Mouse (Mus musculus) liver (tissue): ENCODE measurements around the gene Acp5.

Experiments used
- DNase-seq: peaks from one replicate; pipeline ENCODE4 v3.0.0-alpha.2; 2020; ENCODE audit warnings: mixed read lengths

Gene Acp5

GRCm38 (mm10) chr9:22139746-22140145 lies 4.2 kb upstream of the Acp5 start:
- no peak for DNase-seq

- peak; percentile 72 for DNase-seq
Observed at GRCm38 (mm10) chr9:22138480-22138879, 3.0 kb upstream of the Acp5 start.

DNA sequence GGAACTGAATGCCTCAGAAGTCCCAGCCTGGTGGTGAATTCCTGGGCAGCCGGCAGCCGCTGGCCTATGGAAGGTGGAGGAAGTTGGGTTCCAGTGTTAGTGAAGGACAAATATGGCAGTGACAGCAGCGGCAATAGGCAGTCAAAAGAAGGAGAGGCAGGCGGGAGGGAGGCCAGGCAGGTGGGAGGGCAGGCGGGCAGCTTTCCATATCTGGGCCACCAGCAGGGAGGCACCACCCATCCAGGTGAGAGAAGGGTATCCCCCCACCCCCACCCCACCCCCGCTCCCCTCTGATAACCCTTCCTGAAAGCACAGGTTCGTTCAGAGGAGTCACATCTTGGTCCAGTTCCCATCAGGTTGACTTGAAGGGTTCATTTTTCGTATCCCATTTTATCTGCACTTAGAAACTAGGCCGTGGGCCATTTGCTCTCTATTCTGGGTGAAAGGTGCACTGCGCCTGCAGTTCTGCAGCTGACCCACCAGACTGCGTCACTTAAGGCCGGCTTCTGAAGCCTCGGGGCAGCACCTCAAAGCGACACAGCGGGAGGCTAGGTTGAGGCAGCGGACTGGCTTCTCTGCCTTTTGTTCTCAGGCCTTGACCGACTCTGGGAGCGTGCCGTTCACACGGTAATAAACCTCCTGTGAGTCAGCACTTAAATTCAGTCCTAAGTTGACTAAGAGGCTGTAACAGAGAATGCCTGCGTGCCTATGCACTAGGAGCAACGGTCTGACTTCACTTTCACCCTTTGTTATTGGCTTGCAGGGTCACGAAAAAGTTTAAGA lies 1.4 kb upstream of the Acp5 start:
- DNase-seq: peak; percentile 82

DNA sequence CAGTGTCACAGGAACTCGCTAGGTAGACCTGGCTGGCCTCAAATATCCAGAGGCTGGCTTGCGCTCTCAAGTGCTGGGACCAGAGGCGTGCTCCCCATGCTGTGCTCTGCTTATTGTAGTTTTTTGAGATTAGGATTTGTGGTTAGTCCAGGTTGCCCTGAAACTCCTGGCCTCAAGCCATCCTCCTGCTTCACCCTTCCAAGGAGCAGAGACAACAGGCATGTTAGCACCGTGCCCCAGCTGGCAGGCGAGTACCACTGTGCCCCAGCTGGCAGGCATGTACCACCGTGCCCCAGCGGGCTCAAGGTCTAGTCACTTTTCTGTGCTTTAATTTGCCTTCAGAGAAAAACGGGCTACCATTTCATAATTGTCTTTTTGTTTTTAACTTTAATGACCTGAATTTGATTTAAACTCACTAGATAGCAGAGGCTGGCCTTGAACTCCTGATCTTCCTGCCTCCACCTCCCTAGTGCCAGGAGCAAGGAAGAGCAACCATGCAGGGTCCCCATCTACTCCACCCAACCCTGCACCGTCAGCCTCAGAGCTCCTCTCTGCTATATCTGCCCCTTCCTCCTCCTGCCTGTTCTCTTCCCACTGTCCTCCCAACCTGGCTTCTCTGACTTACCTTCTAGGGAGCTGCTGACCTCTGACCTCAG lies 395 bp downstream of the Acp5 start:
- no peak for DNase-seq

DNA sequence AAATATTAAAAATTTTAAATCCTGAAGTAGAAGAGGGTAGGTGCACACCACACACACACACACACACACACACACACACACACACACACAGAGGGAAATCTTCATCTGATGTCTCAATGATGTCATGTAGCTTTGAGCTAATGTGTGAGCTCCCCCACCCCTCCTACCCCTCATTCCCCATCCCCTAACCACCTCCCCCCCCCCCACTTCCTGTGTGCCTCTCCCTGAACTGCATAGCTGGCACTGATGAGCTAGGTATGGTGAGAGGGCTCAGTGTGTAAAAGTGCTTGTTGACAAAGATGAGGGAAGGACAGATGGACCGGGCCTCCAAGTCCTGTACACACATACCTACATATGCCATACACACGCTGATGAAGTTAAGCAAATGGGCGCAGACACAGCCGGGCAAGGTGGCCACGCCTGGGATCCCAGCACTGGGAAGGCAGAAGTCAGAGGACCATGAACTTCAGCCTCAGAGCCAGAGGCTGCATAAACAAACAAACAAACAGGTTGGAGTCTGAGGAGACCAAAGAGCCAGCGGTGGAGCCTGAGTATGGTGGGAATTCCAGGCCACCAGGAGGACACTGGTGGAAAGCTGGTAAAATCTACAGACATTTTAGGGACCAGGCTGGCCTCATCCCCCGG lies 1.1 kb downstream of the Acp5 start:
- peak; percentile 60 for DNase-seq

- peak; percentile 52 for DNase-seq
Observed at GRCm38 (mm10) chr9:22132220-22132619, 3.3 kb downstream of the Acp5 start.

- peak; percentile 82 for DNase-seq
Observed at GRCm38 (mm10) chr9:22131226-22131981, 4.1 kb downstream of the Acp5 start.

GRCm38 (mm10) chr9:22125246-22126027 lies 10.1 kb downstream of the Acp5 start:
- DNase-seq: no peak

DNA sequence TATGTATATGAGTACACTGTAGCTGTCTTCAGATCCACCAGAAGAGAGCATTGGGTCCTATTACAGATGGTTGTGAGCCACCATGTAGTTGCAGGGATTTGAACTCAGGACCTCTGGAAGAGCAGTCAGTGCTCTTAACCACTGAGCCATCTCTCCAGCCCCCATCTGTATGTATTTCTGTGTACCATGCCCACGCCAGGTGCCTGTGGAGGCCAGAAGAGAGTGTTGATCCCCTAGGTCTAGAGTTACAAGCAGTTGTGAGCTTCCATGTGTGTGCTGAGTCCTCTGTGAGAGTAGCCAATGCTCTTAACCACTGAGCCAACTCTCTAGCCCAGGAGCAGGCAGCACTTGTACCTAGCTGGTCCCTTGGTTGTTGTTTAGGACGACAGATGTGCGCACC lies 11.3 kb downstream of the Acp5 start:
- DNase-seq: no peak

GRCm38 (mm10) chr9:22123069-22123609 lies 12.4 kb downstream of the Acp5 start:
- no peak for DNase-seq

DNA sequence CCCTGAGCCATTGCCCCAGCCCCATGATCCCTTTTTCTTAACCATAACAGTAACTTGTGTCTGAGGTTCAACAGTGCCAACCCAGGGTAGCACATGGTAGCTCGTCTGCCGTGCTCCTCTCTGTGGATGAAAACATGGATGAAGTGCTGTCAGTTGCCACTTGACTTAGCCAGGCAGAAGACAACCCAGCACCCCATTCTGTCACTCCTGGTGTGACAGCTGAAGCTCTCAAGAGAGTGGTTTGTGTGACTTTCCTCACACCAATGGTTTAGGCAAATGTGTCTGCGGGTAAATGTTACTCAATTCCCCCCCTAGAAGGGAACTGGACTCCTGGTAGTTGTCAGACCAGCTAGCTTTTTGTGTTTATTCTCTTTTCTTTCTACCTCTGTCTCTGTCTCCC lies 13.5 kb downstream of the Acp5 start:
- no peak for DNase-seq

DNA sequence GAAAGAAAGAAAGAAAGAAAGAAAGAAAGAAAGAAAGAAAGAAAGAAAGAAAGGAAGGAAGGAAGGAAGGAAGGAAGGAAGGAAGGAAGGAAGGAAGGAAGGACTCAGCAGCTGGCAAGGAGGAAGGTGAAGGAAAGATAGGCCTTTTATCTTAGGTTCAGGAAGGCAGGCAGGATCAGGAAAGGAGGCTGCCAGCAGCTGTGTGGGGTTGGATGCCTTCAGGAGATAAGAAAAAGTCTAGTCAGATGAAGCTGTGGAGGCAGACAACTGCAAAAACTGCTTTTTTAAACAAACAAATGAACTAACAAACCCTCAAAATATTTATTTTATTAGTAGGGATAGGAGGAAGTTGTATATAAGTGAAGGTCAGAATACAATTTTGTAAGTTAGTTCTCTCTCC lies 14.0 kb downstream of the Acp5 start:
- peak; percentile 74 for DNase-seq

DNA sequence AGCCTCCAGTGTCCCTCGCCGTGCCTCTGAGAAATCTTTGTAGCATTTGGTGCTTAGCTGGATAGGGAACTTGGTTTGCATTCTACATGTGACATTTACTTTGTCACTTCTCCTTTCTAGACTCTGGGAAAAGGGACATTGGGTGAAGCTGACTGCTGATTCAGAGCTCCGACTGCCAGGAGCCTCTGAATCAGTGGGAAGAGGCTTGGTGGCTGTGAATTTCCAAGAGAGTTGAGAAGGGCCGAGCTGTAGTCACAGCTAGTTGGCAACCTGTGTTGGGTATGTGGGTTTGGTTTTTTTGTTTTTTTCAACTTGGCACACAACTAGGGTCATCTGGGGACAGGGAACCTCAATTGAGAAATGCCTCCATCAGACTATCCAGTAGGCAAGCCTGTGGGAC lies 16.0 kb downstream of the Acp5 start:
- DNase-seq: no peak

- DNase-seq: peak; percentile 78
Observed at GRCm38 (mm10) chr9:22117754-22118456, 17.6 kb downstream of the Acp5 start.

- peak; percentile 97 for DNase-seq
Observed at GRCm38 (mm10) chr9:22116740-22117426, 18.6 kb downstream of the Acp5 start, which contains the start of gene Elof1. Gene Elof1, minus strand, starts transcription at chr9:22117172.

GRCm38 (mm10) chr9:22116086-22116485 lies 19.4 kb downstream of the Acp5 start:
- DNase-seq: peak; percentile 41

GRCm38 (mm10) chr9:22115635-22116034 lies 19.9 kb downstream of the Acp5 start:
- no peak for DNase-seq

- DNase-seq: no peak
Observed at GRCm38 (mm10) chr9:22108194-22108593, 27.3 kb downstream of the Acp5 start.

GRCm38 (mm10) chr9:22099922-22100321 lies 35.6 kb downstream of the Acp5 start:
- no peak for DNase-seq

- no peak for DNase-seq
Observed at GRCm38 (mm10) chr9:22098993-22099696, 36.4 kb downstream of the Acp5 start, which contains the start of gene Cnn1. Gene Cnn1, plus strand, starts transcription at chr9:22099216.
